15 mouse cellular contexts compared by ENCODE assay signal in the genomic region with DNA sequence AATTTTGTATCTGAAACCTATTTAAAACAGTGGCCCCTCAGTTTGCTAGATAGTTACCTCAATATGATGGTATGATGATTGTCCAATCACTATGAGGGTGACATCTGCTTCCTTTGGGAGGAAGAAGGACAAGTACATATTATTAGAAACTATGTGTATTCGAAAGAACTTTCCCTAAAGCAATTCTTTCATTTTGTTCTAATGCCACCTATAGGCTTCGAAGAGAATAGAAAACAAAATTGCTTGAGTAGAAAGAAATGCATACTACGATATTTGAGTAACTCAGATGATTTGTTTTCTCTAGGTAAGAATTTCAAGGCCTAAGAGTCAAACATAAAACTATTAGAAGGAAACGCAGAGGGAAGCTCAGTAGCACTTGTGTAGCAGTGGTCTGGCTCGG. TPM values are rescaled to one million over a fixed set of nuclear protein-coding genes. Genes with fewer than 3 reads are reported as not detected.
DNase-seq lines count a peak whose midpoint lies in the region; ATAC-seq and TF ChIP-seq lines count a peak whose summit lies in the region.
"Had no signal": no experiment of that assay in that cellular context is flagged by ENCODE, and none has a peak within 500 bp of the region (broad histone marks: within the 10 kb centered on the region; RNA-seq: fewer than 3 reads in every experiment).

No protein-coding gene starts in this region.

- TF ChIP-seq EP300 in lung, postnatal 0 days (IDR thresholded peaks at IDR 0.05): no peak

- 46% methylated on average over 5 of the region's 5 CpGs for WGBS in heart, embryonic 15.5 days
- 40% methylated on average over 5 of the region's 5 CpGs for WGBS in lung, postnatal 0 days
- 22% methylated on average over 5 of the region's 5 CpGs for WGBS in liver, embryonic 15.5 days (ENCODE audit: insufficient replicate concordance)

- no peak overlapping the region for H3K4me3 ChIP-seq in heart, embryonic 15.5 days
- H3K4me3 ChIP-seq in lung, postnatal 0 days (ENCODE audit: low read depth, low read length): no peak overlapping the region
- no peak overlapping the region for H3K4me3 ChIP-seq in liver, embryonic 15.5 days (replicated peaks)
- H3K4me3 ChIP-seq: embryonic facial prominence, embryonic 12.5 days; forebrain, embryonic 10.5 days; midbrain, embryonic 10.5 days had no signal

- H3K9ac ChIP-seq in heart, embryonic 15.5 days: no peak overlapping the region
- H3K9ac ChIP-seq in lung, postnatal 0 days (replicated peaks; ENCODE audit: low read depth): no peak overlapping the region
- H3K9ac ChIP-seq in liver, embryonic 15.5 days: peak overlapping the region; percentile 23; the same call in 1 of the 2 replicates
- H3K9ac ChIP-seq: embryonic facial prominence, embryonic 12.5 days had no signal

- no peak for DNase-seq in heart, postnatal 10 days
- peak; percentile 51 for DNase-seq in lung, postnatal 0 days (ENCODE audit: low spot score)
- DNase-seq in lung, postnatal 36 days: no peak
- DNase-seq in MN1 (ENCODE audit: low spot score): peak; percentile 18
- no peak for DNase-seq in frontal cortex, adult 2 months (ENCODE audit: extremely low spot score in 1 of 2, low spot score in 1 of 2)
- DNase-seq: gastrocnemius, postnatal 10 days; kidney, adult 11 months; lung, adult 18-20 months had no signal

- no peaks in the 10 kb centered on the region for H3K27me3 ChIP-seq in heart, embryonic 15.5 days
- no peaks in the 10 kb centered on the region for H3K27me3 ChIP-seq in lung, postnatal 0 days (replicated peaks; ENCODE audit: insufficient read depth, low read length)
- no peaks in the 10 kb centered on the region for H3K27me3 ChIP-seq in liver, embryonic 15.5 days
- H3K27me3 ChIP-seq: embryonic facial prominence, embryonic 12.5 days had no signal

- peaks cover 28% of the 10 kb centered on the region for H3K36me3 ChIP-seq in heart, embryonic 15.5 days
- peaks cover 27% of the 10 kb centered on the region for H3K36me3 ChIP-seq in lung, postnatal 0 days (ENCODE audit: insufficient read depth, low read length)
- H3K36me3 ChIP-seq in liver, embryonic 15.5 days (replicated peaks): peaks cover 16% of the 10 kb centered on the region

- peak overlapping the region; percentile 62; the same call in 1 of the 2 replicates for H3K4me2 ChIP-seq in heart, embryonic 15.5 days
- no peak overlapping the region for H3K4me2 ChIP-seq in lung, postnatal 0 days (replicated peaks; ENCODE audit: low read depth, low read length)
- H3K4me2 ChIP-seq in liver, embryonic 15.5 days: peak overlapping the region; percentile 23; the same call in 1 of the 2 replicates
- H3K4me2 ChIP-seq: embryonic facial prominence, embryonic 12.5 days had no signal

- H3K27ac ChIP-seq in heart, embryonic 15.5 days: 0 out of 2 replicates have a peak overlapping the region, but pooled peaks have one; percentile 32
- no peak overlapping the region for H3K27ac ChIP-seq in lung, postnatal 0 days (ENCODE audit: low read length)
- no peak overlapping the region for H3K27ac ChIP-seq in liver, embryonic 15.5 days (replicated peaks)
- H3K27ac ChIP-seq: embryonic facial prominence, embryonic 12.5 days; forebrain, embryonic 10.5 days; midbrain, embryonic 10.5 days had no signal

- intact Hi-C loops in heart, postnatal 10 days (cut with DNase I): loop anchor here (5.0 kb wide), 1 partner anchor 42 kb away; no protein-coding TSS in a partner anchor

- TF ChIP-seq CTCF in lung, postnatal 0 days (IDR thresholded peaks at IDR 0.05): peak; percentile 36; the same call in 1 of the 2 replicates

- no peak for ATAC-seq in heart, embryonic 15.5 days (replicated peaks; ENCODE audit: insufficient number of reproducible peaks, insufficient read depth, low FRiP score, low read depth)
- ATAC-seq in lung, postnatal 0 days: no peak
- no peak for ATAC-seq in liver, embryonic 15.5 days (ENCODE audit: insufficient read depth)
- ATAC-seq in frontal cortex, adult (ENCODE audit: low TSS enrichment): no peak

- no peaks in the 10 kb centered on the region for H3K9me3 ChIP-seq in heart, embryonic 15.5 days (replicated peaks)
- H3K9me3 ChIP-seq in lung, postnatal 0 days (ENCODE audit: low read length): no peaks in the 10 kb centered on the region
- no peaks in the 10 kb centered on the region for H3K9me3 ChIP-seq in liver, embryonic 15.5 days (replicated peaks)
- H3K9me3 ChIP-seq: embryonic facial prominence, embryonic 12.5 days; forebrain, embryonic 10.5 days; G1E; midbrain, embryonic 10.5 days had no signal

- H3K4me1 ChIP-seq in heart, embryonic 15.5 days (replicated peaks): peaks cover 25% of the 10 kb centered on the region
- peaks cover 7% of the 10 kb centered on the region for H3K4me1 ChIP-seq in lung, postnatal 0 days (ENCODE audit: insufficient read depth, low read depth, low read length)
- peaks cover 41% of the 10 kb centered on the region for H3K4me1 ChIP-seq in liver, embryonic 15.5 days (replicated peaks)

RNA-seq across cellular contexts. Expression of gene Aaed1, which starts 3.5 kb away (rescaled TPM):
- 69.2 and 70.0 TPM in 2 replicates for polyA plus RNA-seq in heart, embryonic 15.5 days (2015; fragmentation: Nextera tagmentation; extraction: Ambion mirVana)
- 10 to 100 TPM; 59.8 to 63.1 TPM for total RNA-seq in heart, postnatal 10 days (2021)
- polyA plus RNA-seq in lung, postnatal 0 days (2015; fragmentation: Nextera tagmentation; extraction: Ambion mirVana): 89.2 and 94.2 TPM in 2 replicates
- polyA plus RNA-seq in liver, embryonic 15.5 days (2015; fragmentation: Nextera tagmentation; extraction: Ambion mirVana): 19.6 and 20.2 TPM in 2 replicates
- 14.7 and 17.3 TPM in 2 replicates for polyA plus RNA-seq in frontal cortex, adult 2 months (2012; rRNA removed)

RNA-seq across cellular contexts. Expression of gene Cdc14b, which starts 33.9 kb away (rescaled TPM):
- polyA plus RNA-seq in heart, embryonic 15.5 days (2015; fragmentation: Nextera tagmentation; extraction: Ambion mirVana): 12.1 and 12.7 TPM in 2 replicates
- total RNA-seq in heart, postnatal 10 days (2021): 10 to 100 TPM in 1 of 2 experiments, 1 to 10 TPM in 1; 9.3 to 10.3 TPM
- polyA plus RNA-seq in lung, postnatal 0 days (2015; fragmentation: Nextera tagmentation; extraction: Ambion mirVana): 4.7 and 5.3 TPM in 2 replicates
- 8.6 and 8.8 TPM in 2 replicates for polyA plus RNA-seq in liver, embryonic 15.5 days (2015; fragmentation: Nextera tagmentation; extraction: Ambion mirVana)
- polyA plus RNA-seq in frontal cortex, adult 2 months (2012; rRNA removed): 10.6 and 11.8 TPM in 2 replicates

Comparison
In these comparisons a context has a peak if more than half of its experiments do, and no peak if none do; other contexts are left out.
1. DNase-seq: peak in lung, postnatal 0 days (single experiment) and MN1 (single experiment); none in heart, postnatal 10 days (0 of 2), lung, postnatal 36 days (single experiment) and frontal cortex, adult 2 months (0 of 2).